Mouse (Mus musculus): ENCODE data around the gene C1qbp.

Gene C1qbp

GRCm38 (mm10) chr11:70973947-70974346 lies 8.9 kb downstream of the C1qbp start:
- no peak for DNase-seq (ENCODE audit: low spot score in 2 of 2)

DNA sequence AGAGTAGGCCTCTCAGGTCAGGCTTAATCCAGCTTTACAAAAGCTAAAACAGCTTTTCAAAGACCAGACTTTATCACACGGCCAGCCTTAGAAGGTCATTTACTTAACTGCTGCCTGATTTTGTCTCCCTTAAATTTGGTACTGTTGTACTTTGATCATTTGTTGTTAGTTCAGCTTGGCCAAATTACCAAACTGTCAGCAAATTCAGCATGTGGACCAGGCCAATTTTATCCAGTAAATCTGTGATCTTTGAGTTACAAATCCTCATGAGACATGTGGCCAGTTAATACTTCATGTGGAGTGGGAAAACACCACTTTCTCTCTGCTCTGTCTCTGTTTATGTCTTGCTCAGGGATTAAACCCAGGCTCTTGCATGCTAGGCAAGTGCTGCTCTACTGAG lies 10.2 kb downstream of the C1qbp start:
- no peak for DNase-seq (ENCODE audit: low spot score in 2 of 2)

DNA sequence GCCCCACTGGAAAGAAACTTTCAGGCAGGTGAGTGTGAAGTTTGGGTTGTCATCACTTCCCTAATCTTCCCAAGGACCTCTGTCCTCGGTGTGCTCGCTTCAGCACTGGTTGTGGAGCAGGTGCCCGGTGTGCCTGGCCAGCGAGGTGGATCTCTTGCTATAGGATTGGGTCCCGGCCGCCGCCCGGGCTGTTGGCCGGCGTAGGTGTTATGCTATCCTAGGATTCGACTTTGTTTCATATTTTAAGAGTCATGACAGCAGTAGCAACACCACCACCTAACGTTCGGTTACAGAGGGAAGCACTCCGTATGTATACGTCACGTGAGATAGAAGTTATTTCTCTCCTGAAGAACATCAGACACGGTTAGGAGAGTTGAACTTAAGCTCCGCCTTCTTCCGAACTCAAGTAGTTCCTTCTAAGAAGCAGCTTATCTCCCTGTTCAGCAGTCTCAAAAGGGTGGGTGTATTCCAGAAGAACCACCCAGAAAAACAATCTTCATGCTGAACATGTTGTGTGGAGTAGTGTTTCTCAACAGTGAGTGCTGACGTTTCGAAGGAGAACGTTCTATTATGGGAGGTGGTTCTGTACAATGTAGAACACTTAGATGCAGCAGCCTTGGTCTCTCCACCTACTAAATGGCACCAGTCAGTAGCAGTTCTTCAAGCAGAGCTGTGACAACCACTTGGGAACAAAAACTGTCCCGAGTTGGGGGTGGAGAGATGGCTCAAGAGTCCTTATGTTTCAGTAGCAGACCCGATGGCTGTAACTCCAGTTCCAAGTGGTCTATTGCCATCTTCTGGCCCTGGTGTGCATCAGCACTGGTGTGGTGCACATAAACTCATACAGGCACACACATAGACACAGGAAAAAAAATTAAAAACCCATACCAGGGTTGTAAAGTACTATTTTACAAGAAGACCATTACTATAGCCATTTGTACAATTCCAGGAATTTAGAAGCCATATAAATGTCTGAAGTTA lies 12.0 kb downstream of the C1qbp start:
- DNase-seq (ENCODE audit: low spot score in 2 of 2), result no peak

DNA sequence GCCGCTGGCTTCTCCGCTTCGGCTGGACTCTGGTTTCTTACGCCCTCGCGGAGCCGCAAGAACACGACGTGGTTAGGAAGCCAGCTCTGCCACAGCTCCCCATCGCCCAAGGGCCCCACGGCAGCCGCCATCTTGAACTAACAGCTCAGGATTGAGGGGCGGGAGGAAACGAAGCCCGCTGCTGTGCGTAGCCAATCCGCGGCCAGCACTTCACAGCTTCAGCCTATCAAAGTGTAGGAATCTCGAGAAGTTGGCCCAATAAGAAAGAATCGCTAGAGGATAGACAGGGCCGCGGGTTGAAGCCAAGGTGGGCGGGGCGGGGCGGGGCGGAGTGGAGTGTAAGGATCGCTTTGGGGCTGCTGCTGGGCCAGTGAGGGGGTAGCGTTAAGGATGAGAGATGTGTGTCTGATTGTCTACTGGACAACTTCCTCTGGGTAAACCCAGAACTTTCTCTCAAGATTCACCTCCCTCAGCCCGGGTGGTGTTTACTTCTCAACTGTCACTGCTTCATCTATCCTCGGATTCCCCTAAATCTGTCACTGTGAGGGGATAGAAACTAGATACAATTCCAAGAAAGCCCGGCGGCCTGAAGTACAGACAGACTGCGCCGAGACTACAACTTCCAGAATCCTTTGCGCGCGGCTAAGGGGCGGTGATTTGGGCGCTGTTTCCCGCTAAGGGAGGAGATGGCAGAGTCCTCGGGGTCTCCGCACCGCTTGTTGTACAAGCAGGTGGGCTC lies 12.8 kb downstream of the C1qbp start, which contains the start of the genes Nup88 and Rpain:
Gene Nup88, minus strand, starts transcription at position 153 of the 739 bp plus-strand sequence.
Gene Rpain, plus strand, starts transcription at position 393 of the 739 bp plus-strand sequence.
- peak; percentile 87 to 89 for DNase-seq (ENCODE audit: low spot score in 2 of 2)

DNA sequence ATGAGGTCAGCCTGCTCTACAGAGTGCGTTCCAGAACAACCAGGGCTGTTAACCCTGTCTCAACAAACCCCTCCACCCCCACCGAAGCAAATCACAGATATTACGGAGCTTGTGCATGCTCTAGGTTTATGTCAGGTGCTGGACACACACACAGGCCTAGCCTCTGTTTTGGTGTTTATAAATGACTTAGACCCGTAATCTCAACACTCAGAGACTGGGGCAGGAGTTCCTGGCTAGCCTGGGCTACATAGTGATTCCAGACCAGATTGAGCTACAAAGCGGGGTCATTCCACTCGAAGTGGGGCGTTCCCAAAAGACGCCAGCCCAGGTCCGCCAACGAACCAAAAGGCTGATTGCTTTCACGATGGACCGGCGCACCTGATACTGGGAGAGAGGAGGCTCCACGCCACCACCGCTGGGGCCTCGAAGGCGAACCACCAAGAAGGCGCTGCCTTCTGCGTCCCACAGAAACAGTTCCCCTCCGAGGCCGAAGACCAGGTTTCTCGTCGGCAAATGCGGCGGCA lies 13.5 kb downstream of the C1qbp start:
- DNase-seq (ENCODE audit: low spot score in 2 of 2), result no peak

DNA sequence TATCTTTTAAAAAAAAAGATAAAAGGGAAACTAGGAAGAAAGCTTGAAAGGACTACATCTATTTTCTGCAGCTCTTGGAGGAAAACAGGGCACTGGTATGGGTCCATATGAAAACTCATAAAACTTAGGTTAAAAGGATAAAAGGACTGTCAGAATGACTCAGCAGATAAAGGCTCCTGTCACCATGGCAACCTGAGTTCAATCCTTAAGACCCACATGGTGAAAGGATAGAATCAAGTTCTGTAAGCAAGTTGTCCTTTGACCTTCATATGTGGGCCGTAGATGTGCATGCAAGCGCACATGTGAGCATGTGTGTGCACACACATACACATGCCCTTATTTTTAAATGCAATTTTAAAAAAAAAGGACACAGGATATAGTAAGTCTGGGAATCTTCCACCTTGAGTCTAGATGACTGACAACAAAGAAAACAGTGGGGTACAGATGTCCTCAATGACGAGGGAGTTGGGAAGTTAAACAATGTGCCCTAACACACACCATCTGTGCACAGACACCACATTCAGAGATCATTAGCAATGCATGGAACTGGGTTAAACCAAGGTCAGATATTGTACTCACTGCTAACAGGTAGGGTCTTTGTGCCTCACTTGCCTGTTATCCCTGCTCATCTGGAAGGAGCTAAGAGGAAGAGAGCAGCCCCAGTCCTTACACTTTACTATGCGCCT lies 18.5 kb downstream of the C1qbp start:
- DNase-seq (ENCODE audit: low spot score in 2 of 2), result no peak

GRCm38 (mm10) chr11:70960786-70961554 lies 21.9 kb downstream of the C1qbp start:
- no peak for DNase-seq (ENCODE audit: low spot score in 2 of 2)

- DNase-seq (ENCODE audit: low spot score in 2 of 2), result no peak
Measured at GRCm38 (mm10) chr11:70954711-70955110, 28.1 kb downstream of the C1qbp start.

DNA sequence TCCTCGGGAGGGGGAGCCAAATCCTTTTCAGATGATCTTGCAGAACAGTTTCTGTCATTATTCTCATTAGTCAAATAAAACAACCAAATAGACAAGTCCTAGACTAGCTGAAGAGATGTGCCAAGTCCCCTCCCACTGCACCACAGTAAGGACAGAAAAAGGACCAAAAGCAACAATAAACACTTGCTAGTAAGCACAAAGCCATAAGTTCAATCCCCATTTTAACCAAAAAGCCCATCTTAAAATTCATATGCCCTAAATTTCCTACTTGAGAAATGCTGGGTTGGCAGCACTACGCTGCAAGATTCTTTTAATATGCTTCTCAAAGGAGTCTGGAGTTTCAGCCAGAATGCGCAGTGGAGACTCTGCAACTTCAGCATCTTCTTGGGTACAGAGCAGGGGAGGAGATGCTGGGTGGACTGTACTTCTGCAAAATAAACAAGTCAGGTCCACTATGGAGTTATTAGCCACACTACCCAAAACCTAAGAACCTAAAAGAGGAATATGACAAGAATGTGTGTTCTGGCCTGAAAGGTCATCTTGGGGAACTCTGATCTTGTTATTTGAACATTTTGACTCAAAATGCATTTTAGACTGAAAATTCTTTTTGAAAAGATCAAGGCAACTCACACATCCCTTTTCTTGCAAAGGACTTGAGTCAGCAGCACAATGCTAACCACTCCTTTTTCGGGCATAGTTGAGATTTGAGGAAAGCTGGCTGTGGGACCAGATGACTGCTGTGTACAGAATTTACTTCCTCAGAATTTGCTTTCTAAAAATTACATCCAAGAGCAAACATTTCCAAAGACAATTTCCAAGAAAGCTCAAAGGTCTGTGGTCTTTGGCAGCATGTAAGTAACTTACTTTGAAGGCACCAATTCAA lies 37.6 kb downstream of the C1qbp start:
- DNase-seq (ENCODE audit: low spot score in 2 of 2), result no peak

DNA sequence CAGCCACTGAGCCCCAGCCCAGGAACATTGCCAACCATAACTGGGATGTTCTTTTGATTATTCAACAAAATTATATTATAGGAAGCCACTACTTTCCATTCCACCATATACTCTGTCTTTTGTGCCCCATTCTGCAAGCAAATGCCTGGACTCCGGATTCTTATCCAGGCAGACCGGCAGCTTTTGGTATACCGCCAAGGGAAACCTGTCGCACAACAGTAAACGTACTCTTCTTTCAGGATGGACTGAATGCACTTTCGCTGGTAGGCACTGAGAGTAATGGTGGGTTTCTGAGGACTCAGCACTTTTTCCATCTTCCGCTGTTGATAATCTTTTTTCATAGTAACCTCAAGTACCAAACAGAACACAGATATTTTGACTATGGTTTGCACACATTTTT lies 39.2 kb downstream of the C1qbp start:
- DNase-seq (ENCODE audit: low spot score in 2 of 2), result no peak

GRCm38 (mm10) chr11:70942596-70942995 lies 40.2 kb downstream of the C1qbp start:
- no peak for DNase-seq (ENCODE audit: low spot score in 2 of 2)

GRCm38 (mm10) chr11:70935316-70935715 lies 47.5 kb downstream of the C1qbp start:
- DNase-seq (ENCODE audit: low spot score in 2 of 2), result no peak

DNA sequence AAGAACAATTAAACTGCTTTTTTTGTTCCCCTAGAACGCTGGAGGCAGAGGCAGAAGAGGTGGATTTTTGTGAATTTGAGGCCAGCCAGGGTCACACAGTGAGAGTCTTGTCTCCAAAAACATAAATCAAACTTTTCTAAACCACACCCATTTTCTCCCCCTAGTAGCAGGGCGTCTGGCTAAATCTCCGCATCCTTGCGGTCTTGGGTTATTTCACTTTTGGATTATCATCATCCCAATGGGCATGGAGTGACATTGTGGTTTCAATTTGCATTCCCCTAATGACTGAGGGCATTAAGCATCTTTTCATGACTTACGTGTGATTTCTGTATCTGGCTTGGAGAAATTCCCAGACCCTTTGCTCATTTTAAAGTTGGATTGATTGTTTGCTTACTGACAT lies 51.4 kb downstream of the C1qbp start:
- DNase-seq (ENCODE audit: low spot score in 2 of 2), result no peak

All from frontal cortex, postnatal 25 days (tissue).